Mouse (Mus musculus): ENCODE results near the gene Gm21028. TPM values are rescaled to one million over a fixed set of nuclear protein-coding genes. Genes with fewer than 3 reads are reported as not detected.
"Not testable (repeated sequence)": the region's sequence is repeated elsewhere in the genome, so short reads cannot be mapped to it uniquely, and the experiment has no call there.

The Gm21028 gene
- not detected in 2 replicates for polyA plus RNA-seq (2012; rRNA removed)

DNA sequence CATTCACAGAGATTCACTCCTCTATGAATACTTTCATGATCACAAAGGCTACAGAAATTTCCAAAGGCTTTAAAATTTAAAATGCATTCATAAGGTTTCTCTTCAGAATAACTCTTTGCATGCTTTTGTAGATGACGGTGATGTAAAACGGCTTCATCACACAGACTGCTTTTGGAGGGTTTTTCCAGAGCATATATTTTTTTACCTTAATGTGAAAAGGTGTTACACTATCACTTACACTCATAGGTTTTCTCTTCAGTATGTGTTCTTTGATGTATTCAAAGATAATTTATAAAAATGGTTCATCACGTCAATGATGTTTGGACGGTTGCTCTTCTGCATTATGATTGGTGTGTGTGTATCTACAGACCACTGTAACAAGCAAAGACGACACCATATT lies at the start of gene Gm21028:
TSS of gene Gm21028 (minus strand) at position 101 of the 400 bp plus-strand sequence.
- TF ChIP-seq CTCF (IDR thresholded peaks at IDR 0.05; ENCODE audit: insufficient read depth, low read length) (no peak), POLR2A (IDR thresholded peaks at IDR 0.05; ENCODE audit: borderline replicate concordance, extremely low read depth, low read depth, low read length) (no peak)
- no peaks in the 10 kb centered on the region for H3K4me1 ChIP-seq (ENCODE audit: control insufficient read depth, insufficient read depth, low read length)
- WGBS, result 94% methylated on average over 5 of the region's 5 CpGs
- no peak within 1 kb of the TSS for H3K4me3 ChIP-seq (replicated peaks; ENCODE audit: extremely low read depth, low read depth, low read length)
- DNase-seq, result no peak

DNA sequence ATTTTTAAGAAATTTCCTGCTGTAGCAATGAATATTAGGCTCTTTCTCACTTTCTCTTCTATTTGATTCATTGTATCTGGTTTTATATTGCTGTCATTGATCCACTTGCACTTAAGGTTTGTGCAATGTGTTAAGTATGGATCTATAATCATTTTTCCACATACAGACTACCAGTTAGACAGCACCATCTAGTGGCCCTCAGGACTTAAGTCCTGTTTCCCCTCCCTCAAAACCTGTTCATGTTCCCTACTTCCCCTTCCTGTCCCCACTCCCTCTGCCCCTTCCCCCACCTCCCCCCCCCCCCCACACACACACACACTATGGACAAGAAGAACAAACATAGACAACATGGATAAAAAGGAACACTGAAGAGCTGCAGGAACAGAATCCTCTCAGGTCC lies 17.3 kb upstream of the Gm21028 start:
- not testable (repeated sequence) for DNase-seq; H3K4me1 ChIP-seq (ENCODE audit: control insufficient read depth, insufficient read depth, low read length); H3K4me3 ChIP-seq (replicated peaks; ENCODE audit: extremely low read depth, low read depth, low read length)

DNA sequence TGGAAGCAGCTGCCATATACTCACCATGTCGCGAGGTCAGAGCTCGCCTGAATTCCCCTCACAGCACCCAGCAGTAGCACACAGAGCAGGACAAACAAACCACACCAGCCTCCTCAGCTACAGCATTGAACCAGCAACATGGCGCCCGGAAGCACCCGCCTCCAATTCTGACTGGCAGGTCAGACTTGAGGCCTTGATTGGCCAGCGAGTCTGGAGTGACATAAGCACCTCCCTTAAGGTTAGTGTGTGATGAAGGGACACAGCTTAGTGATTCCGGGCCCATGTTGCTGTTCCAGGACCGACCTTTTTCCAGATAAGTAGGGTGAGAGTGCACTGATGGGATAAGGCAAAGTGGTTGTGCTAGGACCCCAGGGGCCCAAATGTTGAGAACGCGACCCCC lies 14.0 kb upstream of the Gm21028 start, which contains the start of gene Zfp977:
TSS of gene Zfp977 (minus strand) at position 135 of the 400 bp plus-strand sequence.
- not testable (repeated sequence) for H3K4me3 ChIP-seq (replicated peaks; ENCODE audit: extremely low read depth, low read depth, low read length); DNase-seq; H3K4me1 ChIP-seq (ENCODE audit: control insufficient read depth, insufficient read depth, low read length)
- 91% methylated on average over 11 of the region's 11 CpGs for WGBS

DNA sequence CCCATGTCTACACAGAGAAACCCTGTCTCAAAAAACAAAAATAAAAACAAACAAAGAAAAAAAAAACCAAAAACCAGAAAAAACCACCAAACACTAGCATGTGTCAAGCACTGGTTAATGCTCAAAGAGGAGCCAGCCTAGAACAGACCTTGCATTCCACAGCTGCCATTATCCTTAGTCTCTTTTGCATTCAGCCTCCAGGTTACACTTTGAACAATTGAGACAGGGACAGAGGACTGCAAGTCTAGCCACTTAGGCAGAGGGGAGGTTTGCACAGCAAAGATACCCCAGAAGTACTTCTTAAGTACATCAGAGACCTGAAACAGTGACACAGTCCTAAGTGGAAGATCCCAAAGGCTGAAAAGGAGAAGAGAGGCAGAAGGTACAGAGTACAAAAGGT lies 12.9 kb upstream of the Gm21028 start:
- DNase-seq; H3K4me1 ChIP-seq (ENCODE audit: control insufficient read depth, insufficient read depth, low read length); H3K4me3 ChIP-seq (replicated peaks; ENCODE audit: extremely low read depth, low read depth, low read length): not testable (repeated sequence)

GRCm38 (mm10) chr7:42551766-42552165 lies 26.6 kb downstream of the Gm21028 start:
- Histone ChIP-seq H3K4me1 (ENCODE audit: control insufficient read depth, insufficient read depth, low read length) (no peaks in the 10 kb centered on the region), H3K4me3 (replicated peaks; ENCODE audit: extremely low read depth, low read depth, low read length) (no peak overlapping the region)
- no peak for TF ChIP-seq CTCF (IDR thresholded peaks at IDR 0.05; ENCODE audit: insufficient read depth, low read length)
- TF ChIP-seq POLR2A (IDR thresholded peaks at IDR 0.05; ENCODE audit: borderline replicate concordance, extremely low read depth, low read depth, low read length), result no peak
- WGBS, result 68% methylated on average over 3 of the region's 3 CpGs
- no peak for DNase-seq

Other genes with a start within 250 kb of the Gm21028 start
- gene 4933421I07Rik, start 130.5 kb downstream of the Gm21028 start, polyA plus RNA-seq (2012; rRNA removed), result not detected in 2 replicates
- 4.2 and 4.9 TPM in 2 replicates for gene Zfp141, start 72.8 kb downstream of the Gm21028 start, polyA plus RNA-seq (2012; rRNA removed)
- 0.13 TPM in 1 of 2 replicates, not detected in the other for gene Zfp977, start 14.0 kb upstream of the Gm21028 start, polyA plus RNA-seq (2012; rRNA removed)
- 0.33 and 0.53 TPM in 2 replicates for gene Zfp976, start 64.0 kb upstream of the Gm21028 start, polyA plus RNA-seq (2012; rRNA removed)
- 0.33 and 0.46 TPM in 2 replicates for gene Zfp975, start 114.2 kb upstream of the Gm21028 start, polyA plus RNA-seq (2012; rRNA removed)
- not detected in 2 replicates for gene Gm17067, start 148.4 kb upstream of the Gm21028 start, polyA plus RNA-seq (2012; rRNA removed)
- not detected in 2 replicates for gene Vmn2r62, start 214.9 kb upstream of the Gm21028 start, polyA plus RNA-seq (2012; rRNA removed)

Data from lung, adult 2 months (tissue).